Mouse (Mus musculus): ENCODE measurements around the gene Rfc4. TPM values are rescaled to one million over a fixed set of nuclear protein-coding genes. Genes with fewer than 3 reads are reported as not detected.

Gene Rfc4
- 1.3 and 2.5 TPM in 2 replicates for polyA plus RNA-seq (2012; rRNA removed)

DNA sequence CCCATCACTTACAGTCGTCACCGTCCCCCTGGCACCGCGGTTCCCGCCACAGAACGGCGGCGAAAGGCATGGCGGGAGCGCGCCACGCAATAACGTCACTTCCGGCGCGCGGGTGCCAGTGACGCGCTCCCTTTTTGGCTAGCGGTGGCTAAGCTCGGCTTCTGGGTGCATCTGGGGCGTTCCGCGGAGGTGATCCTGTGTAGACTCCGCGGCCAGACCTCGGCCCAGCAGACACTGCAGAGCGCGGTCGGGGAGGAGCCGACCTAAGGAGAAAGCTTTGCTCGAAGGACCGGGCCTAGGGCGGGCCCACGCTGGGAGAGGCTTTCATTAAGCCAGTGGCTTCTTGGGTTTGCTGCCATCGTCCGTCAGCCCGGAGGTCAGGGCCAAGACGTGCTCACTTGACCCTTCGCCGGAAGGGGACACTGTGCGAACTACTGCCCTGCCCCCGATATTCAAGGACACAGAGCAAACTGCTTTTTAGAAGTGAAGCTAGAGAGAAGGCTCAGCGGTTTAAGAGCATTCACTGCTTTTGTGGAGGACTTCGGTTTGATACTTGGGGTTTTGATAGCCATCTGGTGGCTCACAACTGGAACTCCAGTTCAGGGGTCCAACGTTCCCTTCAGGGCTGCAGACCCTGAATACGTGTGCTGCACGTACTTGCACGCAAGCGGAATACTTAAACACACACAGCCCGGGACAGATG lies at the start of gene Rfc4:
Gene Rfc4 (minus strand): TSS at position 65 of the 703 bp plus-strand sequence.
- DNase-seq (ENCODE audit: low spot score): peak; percentile 94

DNA sequence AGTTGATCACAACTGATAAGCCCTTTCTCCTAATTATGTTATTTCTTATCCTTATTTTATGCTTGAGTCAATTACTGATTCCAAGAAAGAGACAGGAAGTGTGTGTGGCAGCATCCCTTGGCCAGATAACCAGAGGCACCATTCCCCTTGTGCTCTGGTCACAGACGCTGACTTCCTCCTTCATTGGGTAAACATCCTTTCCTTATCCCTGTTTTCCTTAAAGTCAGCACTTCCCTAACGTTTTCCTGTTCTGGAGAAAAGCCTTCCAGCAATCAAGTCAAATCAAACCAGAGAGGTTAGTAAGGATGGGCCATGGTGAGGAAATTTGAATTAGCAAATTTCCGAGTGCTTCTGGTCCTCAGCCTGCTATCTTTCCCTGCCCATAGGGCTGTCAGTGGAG lies 48.4 kb upstream of the Rfc4 start:
- no peak for DNase-seq (ENCODE audit: low spot score)

DNA sequence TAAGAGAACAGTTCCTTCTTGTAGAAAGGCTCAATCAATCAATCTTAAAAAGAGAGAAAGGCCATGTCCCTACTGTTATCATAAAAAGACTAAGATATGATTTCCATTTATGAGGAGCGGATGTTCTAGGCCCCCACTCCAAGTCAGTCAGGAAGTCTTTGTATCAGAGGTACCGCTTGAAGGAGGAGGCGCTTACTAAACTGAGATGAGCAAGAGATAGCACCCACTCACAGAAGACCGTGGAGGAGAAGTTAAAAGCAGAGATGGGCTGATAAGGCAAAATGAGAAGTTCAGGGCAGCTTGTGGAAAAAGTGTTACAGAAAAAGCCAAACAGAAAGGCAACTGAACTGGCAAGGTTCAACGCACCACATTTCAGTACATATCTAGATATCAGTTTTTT lies 47.3 kb upstream of the Rfc4 start:
- no peak for DNase-seq (ENCODE audit: low spot score)

DNA sequence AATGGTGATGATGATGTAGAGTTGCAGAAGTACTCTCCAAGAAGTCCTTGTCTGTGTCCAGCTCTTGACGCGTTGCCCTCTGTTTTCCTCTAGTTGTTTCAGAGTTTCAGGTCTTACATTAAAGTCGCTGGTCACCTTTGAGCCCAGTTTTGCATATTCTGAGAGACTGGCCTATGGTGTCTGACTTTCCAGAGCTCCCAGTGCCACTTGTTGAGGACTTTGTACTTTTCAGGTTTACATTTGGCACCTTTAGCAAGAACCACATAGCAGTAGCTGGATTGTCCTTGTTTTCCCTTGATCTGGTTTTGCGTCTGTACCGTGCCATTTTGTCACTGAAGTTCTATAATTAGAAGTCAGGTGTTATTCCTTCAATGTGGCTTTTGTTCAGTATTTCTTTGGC lies 46.4 kb upstream of the Rfc4 start:
- no peak for DNase-seq (ENCODE audit: low spot score)

DNA sequence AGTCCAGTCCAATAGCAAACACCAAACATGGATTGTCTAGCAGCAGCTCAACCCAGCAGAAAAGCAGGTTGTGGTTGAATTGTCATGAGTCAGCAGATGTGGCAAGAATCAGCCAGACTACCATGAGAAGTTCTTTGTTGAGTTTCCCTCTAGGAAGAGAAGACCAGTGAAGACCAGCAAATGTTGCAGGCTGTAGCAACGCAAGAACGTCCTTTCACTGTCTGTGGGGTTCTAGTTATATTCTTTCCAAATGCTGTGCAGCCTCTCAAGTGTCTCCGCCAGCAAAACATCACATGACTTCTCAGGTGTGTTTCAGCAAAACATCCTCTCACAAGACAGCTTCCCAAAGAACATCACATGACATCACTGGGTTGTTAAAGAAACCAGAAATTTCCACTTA lies 43.3 kb upstream of the Rfc4 start:
- no peak for DNase-seq (ENCODE audit: low spot score)

DNA sequence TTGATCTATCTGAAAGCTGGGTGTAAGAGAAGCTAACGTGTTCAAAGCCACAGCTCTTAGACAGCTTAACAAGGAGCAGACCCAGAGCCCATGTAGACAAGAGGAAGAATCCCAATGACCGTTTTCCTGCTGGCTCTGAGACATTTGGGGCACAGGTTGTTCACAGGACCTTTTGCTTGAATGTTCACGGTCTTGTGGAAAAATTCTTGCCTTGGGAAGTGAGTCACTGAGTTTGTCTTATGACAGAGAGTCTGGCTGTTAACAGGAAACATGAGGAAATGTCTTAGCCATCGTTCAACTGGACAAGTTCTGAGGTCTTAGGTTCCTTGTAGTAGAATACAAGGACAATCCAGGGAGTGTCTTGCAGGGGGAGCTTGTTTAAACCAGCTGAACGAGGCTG lies 39.5 kb upstream of the Rfc4 start:
- DNase-seq (ENCODE audit: low spot score): no peak

DNA sequence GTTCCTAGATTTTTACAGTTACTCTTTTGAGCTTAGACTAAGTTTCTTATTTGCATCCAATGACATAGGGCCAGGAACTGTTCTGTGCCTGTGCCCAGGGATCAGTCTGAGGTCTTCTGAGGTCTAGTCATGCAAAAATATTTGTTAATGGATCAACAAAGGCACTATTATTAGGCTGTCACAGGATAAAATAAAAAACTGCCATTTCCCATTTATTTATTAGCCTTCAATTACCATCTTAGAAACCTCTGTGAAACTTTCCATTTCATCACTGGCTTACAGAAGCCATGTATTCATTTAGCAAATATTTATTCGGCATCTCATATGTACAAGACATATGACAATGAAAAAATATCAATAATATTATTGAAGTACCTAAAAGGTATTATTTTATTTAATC lies 39.1 kb upstream of the Rfc4 start:
- DNase-seq (ENCODE audit: low spot score): no peak

DNA sequence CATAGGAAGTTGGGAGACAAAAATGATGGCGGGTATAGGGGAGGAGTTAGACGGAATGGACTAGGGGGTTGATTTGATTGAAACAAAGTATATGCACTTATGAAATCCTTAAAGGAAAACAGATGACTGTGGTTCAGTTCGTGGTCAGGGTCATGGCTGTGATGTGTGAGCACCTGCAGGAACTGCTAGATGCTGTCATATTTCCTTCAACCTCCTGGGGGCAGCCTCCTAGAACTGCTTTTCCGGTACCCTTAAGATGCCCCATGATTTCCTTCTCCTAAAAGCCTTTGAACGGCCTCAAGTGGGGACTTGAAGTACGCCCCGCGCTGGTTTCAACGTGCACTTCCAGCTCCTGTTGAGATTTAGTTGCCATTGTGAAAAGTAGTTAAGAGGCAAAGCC lies 37.9 kb upstream of the Rfc4 start:
- DNase-seq (ENCODE audit: low spot score): no peak

DNA sequence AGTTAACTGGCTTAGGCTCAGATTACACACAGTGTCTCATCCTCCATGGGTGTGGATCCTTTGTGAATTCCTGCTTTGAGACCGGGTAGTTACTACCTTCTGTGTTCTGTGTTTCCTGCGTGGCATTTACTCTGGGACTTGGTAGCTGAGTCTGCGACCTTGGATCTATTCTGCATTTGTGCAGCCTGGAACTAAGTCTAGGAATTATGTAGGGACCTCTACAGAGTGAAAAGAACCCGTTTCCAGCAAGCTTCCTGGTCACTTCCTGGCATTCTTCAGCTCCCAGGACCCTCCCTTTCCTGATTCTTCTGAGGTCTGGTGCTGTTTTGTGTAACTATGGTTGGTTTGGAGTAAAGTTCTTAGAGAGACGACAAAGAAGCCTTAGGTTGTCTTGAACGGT lies 36.9 kb upstream of the Rfc4 start:
- DNase-seq (ENCODE audit: low spot score): no peak

DNA sequence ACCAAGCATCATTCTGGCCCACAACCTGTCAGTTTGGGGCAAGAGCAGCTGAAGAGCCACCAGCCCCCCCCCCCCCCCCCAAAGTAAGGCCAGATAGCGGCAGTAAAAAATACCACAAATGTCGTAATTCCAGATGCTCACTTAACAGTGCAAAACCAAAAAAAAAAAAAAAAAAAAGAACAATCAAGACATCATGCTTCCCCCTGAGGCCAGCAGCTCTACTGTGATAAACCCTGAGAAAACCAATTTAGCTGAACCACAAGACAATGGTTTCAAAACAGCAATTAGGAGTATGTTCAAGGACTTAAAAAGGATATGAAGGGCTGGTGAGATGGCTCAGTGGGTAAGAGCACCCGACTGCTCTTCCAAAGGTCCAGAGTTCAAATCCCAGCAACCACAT lies 34.6 kb upstream of the Rfc4 start:
- no peak for DNase-seq (ENCODE audit: low spot score)

DNA sequence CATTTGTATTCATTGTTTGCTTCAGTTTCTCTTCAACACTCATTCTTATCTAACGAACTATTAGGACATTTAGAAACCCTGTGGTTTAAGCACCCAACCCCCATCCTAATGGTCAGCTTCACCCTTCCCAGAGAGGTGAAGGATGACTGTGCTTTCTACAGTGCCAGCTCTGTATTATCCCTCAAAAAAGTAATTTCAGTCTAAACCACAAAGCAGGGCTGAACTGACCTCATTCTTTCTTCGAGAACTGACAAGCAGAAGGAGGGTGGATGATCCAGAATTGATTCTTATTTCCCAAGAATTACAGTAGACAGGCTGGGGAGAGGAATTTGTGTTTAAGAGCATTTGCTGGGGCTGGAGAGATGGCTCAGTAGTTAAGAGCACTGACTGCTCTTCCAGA lies 32.2 kb upstream of the Rfc4 start:
- no peak for DNase-seq (ENCODE audit: low spot score)

DNA sequence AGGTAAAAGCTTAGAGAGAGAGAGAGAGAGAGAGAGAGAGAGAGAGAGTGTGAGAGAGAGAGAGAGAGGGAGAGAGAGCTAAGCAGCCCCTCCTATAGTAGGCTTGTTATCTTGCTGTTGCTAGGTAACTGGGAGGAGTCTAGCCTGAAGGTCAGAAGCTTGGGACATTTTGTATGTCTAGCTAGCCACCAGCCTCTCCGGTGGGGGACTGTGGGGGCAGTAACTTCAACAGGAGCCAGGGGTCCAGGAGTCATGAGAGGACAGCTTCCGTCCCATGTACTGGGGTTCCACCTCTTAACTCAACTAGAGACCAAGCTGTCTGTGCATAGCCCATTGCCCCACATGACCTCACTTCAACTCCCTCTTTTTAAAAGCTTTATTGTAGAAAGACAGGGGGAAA lies 31.4 kb upstream of the Rfc4 start:
- DNase-seq (ENCODE audit: low spot score): no peak

DNA sequence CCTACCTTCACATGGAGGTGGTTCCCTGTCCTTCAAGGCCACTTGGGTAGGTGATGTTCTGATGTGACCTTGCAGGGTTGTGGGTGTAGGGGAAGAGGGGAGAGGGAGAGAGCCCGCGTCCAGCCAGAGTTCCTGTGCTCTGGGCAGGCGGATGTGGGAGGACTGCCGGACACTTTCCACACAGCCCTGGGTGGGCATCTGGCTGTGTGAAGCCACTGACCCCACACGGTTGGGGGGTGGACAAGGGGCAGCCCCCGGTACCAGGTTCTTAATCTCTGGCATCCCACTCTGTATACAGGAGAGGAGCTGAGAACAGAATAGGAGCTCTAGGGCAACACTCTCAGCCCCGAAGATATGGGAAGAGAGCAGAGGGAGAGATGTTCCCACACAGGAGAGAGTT lies 30.8 kb upstream of the Rfc4 start:
- no peak for DNase-seq (ENCODE audit: low spot score)

DNA sequence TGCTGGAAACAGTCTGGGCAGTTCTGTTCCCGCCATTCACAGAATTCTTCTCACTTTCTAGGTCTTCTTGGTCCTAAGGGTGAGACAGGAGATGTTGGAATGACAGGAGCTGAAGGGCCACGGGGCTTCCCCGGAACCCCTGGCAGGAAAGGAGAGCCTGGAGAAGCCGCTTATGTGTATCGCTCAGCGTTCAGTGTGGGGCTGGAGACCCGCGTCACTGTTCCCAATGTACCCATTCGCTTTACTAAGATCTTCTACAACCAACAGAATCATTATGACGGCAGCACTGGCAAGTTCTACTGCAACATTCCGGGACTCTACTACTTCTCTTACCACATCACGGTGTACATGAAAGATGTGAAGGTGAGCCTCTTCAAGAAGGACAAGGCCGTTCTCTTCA lies 29.5 kb upstream of the Rfc4 start:
- no peak for DNase-seq (ENCODE audit: low spot score)

DNA sequence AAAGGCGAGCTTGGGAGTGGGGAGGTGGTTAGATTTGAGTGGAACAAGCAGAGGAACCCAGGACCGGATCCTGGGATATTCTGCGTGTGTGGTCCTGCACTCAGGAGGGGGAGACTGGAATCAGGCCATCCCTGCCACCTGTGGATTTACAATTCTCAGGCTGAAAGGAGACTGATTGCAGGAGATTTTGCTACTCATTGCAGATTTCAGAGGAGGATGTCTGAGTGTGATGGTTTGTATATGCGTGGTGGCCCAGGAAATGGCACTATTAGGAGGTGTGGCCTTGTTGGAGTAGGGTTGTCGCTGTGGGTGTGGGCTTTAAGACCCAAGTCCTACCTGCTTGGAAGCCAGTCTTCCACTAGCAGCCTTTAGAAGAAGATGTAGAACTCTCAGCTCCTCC lies 26.7 kb upstream of the Rfc4 start:
- DNase-seq (ENCODE audit: low spot score): no peak

DNA sequence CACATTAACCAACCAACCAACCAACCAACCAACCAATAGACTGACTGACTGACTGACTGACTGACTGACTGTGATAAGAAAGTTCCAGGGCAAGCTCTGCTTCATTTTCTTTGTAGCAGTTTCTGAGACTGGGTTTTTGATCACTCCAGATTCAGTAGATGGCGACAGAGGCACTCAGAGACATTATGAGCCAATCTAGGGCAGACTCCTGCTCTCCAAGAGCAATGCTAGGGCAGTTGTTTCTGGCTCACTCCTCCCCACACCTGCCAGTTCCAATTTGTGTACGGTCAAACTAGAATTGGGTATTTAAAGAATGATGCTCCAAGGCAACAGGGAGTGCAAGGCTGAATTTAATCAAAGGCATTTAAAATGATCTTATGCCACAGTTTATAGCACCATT lies 23.9 kb upstream of the Rfc4 start:
- DNase-seq (ENCODE audit: low spot score): no peak

DNA sequence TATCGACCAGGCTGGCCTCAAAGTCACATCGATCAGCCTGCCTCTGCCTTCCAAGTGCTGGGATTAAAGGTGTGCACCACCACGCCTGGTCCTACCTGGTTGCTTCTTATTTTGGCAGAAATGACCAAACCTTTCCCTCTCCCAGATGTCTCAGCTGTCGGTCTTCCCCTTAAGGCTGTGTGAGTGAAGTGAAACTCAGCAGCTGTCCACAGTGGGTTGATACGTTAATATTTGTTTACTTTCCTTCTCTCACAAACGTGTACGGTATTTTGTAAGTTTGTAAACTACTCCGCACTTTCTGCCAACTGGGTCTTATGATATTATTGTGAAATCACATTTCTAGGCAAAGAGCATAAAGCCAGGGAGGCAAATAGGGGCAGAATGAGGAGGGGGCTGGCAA lies 21.9 kb upstream of the Rfc4 start:
- DNase-seq (ENCODE audit: low spot score): no peak

DNA sequence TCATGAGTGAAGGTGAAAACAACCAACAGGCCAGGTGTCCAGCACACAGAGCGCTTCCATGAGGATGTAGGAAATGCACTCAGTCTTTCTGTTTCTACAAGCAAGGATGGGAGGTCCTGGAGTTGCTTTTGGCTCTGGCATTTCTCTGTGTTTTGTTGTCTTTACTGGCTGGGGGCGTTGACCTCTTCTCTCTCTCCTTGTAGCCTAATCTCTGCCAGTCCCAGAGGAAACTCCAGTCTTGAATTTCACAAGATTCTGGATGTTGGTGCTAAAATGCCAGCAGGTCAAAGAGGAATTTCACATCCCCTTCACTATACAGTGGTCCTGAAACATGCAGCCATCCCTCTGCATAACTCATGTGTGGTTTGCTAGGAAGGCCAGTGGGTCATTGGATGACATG lies 21.4 kb upstream of the Rfc4 start:
- no peak for DNase-seq (ENCODE audit: low spot score)

DNA sequence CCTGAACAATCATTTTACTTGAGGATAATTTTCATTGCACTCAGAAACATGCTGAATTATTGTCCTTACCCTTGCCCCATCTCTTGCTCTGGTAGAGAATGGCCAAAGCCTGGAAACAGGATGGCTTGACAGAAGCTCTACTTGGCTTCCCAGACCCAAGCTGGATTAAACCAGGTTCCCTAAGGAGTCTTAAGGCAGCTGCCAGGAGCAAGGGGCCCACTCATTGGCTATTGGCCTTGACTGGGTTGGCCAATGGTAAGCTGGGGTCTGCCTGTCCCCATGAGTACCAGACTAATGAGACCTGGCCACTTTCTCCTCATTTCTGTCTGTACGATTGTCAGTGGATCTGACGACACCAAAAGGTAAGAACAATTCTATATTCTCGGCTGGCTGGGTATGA lies 18.7 kb upstream of the Rfc4 start, which contains the start of gene Adipoq:
Gene Adipoq (plus strand): TSS at position 257 of the 400 bp plus-strand sequence.
- no peak for DNase-seq (ENCODE audit: low spot score)

DNA sequence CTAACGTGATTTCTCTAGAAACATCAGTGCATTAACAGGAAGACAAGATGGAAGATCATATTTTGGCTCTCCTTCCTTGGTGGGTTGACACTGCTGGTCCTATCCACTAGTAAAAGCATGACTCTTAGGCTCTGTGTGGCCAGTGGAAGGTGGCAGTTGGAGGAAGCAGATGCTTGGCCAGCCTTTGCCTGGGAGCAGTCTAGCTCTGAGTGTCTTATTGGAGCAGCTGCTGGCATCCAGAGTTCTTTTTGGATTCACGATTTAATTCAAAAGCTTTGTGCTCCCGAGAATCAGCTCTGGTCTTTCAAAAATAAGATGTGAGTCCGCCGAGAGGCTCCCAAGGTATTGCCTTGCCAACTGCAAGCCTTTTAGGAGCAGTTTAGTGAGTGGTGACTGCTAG lies 17.7 kb upstream of the Rfc4 start:
- DNase-seq (ENCODE audit: low spot score): no peak

DNA sequence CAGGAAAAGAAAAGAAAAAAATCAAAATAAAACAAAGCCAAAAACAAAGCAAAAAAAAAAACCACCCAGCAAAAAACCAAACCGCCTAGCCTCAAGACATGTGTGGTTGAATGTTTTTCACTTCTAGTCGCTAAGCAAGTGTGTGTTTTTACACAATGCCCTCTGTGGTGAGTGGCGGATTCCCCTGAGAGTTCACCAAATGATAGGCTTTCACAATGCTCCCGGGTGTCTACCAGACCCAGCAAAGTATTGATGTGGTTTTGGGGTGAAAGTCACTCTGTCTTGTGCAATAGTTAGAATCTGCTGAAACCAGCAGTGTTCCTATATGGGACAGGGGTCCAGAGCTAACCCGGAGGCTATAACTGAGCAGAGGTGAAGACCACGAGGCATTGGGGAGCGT lies 16.8 kb upstream of the Rfc4 start:
- DNase-seq (ENCODE audit: low spot score): no peak

DNA sequence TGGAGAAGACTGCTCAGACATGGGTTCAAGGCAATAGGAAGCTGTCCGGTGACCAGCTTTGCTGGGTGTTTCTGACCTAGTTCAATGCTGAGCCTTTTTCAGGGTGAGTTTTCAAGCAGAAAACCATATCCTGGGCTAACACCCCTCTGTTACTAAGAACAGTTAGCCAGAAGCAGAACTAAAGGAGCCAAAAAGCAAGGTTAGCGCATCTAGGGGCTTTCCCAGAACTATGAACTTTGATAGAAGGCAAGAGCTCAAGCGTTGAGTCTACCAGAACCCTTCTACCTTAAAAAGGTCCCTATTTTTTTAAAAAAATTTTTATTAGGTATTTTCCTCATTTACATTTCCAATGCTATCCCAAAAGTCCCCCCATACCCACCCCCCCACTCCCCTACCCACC lies 13.4 kb upstream of the Rfc4 start:
- no peak for DNase-seq (ENCODE audit: low spot score)

DNA sequence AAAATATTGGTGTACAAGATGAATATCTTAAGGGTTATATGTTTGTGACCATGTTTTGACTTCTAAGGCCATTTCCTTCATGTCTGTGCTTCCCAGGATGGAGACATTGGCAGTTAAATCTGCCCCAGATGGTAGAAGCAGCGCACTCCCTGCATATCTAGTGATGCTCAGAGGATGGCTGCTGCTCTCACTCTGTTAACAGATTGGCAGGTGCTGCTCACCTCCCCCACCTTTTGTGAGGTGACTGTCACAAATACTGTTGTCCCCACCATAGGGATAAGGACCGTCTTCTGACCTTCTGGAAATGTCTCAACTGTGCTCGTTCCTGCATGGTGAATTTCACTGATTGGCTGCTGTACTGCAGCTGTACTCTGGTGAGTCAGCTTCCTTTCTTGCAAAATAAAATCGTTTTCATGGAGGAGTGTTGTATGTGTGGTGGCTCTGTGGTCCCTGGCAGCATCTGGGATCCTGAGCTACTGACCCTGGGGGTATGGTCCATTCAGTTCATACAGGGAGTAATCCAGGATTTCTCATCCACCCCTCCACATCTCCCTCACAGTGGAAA lies 9.0 kb upstream of the Rfc4 start:
- DNase-seq (ENCODE audit: low spot score): no peak
